Mouse (Mus musculus) activated CD4-positive, CD25-positive, alpha-beta regulatory T cell, adult 4 months (primary cell): ENCODE results near the gene Micall1. TPM values are rescaled to one million over a fixed set of nuclear protein-coding genes. Genes with fewer than 3 reads are reported as not detected.
A peak's percentile ranks its signal among the peaks of the same experiment; 100 is the strongest.

Experiments
- ATAC-seq: one replicate; pipeline ENCODE4 v1.8.0; 2017
- polyA plus RNA-seq, 2 experiments: library from polyadenylated mRNA; unstranded; fragments of 100-300 nt; shearing (Covaris generic); gene quantifications; one replicate each; pipeline ENCODE4 v1.2.1; 2017

The Micall1 gene
- polyA plus RNA-seq, 2 experiments from 2014 or later = 11.1 to 11.3 TPM

DNA sequence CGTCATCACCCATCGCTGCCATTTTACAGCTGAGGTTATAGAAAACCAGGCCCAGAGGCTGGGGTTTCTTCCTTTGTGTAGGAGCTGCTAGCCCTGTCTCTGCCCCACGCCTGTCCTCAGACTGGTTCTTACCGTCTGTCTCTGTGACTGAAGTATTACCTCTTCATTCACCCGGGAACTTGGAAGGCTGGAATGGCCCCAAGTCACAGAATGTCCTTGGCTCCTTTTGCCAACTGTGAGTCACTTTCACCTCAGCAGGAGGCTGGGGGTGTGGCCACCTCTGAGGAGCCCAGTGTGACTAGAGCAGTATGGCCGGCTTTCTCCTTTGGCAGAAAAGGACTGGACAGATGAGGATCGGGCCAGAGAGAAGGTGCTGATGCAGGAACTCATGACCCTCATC is 22.7 kb downstream of the Micall1 start:
- no peak for ATAC-seq

GRCm38 (mm10) chr15:79133191-79133661 is 24.5 kb downstream of the Micall1 start:
- no peak for ATAC-seq

- ATAC-seq = no peak
Measured at GRCm38 (mm10) chr15:79134496-79135270, 26.0 kb downstream of the Micall1 start.

DNA sequence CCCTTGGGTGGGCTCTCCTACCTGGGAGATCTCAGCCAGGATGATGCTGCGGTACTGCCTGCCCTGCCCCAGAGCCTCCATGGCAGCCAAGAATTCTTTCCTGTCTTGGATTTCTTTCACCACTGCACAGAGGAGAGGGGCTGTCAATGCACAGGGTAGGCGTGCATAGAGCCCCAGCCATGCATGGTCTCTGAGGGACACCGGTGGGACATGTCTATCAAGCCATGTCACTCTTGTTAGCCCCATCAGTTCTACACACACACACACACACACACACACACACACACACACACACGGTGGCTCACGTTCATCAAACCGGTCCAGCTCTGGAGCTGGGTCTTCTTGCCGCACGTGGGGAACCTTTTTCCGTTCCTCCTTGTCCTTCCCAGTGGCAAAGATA is 26.6 kb downstream of the Micall1 start:
- no peak for ATAC-seq

- ATAC-seq = no peak
Measured at GRCm38 (mm10) chr15:79135783-79136575, 27.3 kb downstream of the Micall1 start.

DNA sequence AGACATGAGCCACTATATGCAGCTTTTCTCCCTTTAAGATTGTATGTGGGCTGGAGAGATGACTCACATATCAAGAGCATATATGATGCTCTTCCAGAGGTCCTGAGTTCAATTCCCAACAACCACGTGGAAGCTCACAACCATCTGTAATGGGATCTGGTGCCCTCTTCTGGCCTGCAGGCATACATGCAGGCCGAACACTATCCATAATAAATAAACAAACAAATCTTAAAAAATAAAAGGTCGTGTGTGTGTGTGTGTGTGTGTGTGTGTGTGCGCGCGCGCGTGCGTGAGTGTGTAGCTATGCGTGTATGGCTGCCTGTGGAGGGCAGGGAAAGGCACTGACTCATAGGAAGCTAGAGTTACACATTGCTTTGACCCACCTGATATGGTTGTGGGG is 30.9 kb downstream of the Micall1 start:
- no peak for ATAC-seq

- ATAC-seq = peak; percentile 74
Measured at GRCm38 (mm10) chr15:79140866-79141565, 32.3 kb downstream of the Micall1 start, which contains the start of the genes Polr2f and 1700088E04Rik. Gene Polr2f (plus strand): TSS chr15:79141009. Gene 1700088E04Rik (minus strand): TSS chr15:79141253.

DNA sequence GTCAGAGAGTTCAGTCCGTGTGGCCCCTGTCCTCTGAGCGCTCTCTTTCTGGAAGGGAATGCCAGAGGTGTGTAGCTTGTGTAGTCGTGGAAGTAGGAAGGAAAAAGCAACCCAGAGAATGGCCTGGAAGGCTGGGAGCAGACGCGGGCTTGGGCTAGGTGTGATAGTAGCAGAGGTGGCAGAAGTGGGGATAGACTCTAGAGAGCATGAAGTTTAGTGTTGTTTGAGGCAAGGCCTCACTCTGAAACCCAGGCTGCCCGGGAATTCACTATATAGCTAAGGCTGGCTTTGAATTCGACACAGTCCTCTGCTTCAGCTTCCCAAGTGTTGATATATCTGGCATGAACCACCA is 32.8 kb downstream of the Micall1 start:
- no peak for ATAC-seq

DNA sequence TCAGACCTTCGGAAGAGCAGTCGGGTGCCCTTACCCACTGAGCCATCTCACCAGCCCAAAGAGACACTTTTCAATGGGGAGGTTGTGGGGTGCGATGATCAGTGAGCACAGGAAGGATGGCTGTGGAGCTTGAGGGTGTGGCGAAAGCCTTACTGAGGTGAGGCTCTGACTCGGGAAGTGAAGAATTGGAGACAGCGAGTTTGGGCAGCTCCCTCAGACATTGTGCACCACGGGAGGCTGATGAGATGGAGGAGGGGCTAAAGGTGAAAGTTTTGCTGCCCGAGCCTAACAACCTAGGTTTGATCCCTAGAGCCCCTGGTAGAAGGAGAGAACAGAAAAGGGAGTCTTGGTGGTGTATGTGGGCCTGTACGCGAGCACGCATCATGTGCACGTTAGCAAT is 34.6 kb downstream of the Micall1 start:
- no peak for ATAC-seq

DNA sequence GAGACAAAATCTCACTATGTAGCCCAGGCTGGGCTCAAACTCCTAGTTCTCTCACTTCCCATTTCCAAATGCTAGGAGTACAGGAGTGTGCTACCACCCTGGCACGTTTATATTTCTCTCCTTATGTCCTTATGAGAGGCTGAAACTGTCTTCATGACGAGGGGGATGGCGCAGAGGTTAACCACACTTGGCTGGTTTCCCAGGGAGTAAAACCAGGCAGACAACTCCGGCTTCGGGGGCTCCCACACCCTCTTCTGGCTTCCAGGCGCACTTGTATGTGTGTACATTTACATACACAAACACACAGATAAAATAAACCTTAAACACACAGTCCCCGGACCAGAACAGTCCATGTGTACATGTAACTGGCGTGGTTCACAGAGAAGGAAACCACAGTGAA is 35.3 kb downstream of the Micall1 start:
- ATAC-seq = no peak

DNA sequence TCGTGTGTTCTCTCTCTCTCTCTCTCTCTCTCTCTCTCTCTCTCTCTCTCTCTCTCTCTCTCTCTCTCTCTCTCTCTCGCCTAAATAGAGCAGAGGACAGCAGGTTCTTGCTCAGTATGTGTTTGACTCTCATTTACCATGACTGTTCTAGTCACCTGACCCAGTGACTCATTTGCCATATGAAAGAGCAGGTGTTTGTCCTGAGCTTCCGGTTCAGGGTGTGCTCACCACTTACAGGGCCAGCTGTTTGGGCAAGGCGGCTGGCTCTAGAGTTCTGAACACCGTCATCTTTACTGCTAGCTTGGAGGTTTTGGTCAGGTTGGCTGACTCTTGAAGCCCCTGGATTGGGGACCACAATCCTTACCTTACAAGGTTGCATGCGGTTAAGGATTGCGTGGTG is 36.8 kb downstream of the Micall1 start:
- no peak for ATAC-seq

- ATAC-seq = no peak
Measured at GRCm38 (mm10) chr15:79148533-79148932, 39.8 kb downstream of the Micall1 start.

DNA sequence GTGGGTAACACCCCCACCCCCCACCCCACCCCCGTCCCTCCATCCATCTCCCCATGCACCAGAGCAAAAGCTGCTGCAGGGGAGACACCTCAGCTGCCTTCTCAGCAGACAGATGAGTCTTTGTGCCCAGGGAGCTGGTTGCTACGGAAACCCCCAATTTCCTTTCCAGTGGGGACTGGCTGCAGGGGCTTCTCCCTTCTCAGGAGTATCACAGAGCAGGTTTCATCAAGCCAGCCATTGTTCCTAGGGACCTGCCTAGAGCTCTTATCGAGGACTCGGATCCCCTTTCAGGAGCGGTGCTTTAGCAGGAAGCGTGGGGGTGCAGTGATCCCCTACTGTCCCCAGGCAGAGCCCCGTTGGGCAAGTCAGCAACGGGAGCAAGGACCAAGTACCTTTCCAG is 43.2 kb downstream of the Micall1 start:
- no peak for ATAC-seq

DNA sequence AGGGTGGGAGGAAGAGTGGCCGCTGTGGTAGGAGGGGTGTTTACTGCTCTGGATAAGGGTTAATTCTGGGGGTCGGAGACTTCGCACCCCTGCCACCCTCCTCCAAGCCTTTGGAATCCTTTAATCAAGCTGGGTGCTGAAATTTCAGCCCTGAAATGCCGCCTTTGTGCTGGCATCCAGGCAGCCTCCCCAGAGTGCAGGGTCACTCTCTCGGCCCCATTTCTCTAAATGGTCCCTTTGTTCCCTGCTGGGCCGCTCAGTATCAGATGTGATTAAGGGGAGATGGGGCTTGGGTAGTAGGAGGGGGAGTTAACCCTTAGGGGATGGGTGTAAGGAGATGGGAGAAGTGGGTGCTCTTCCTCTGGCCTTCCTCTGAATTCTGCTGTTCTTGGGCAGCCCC is 44.0 kb downstream of the Micall1 start:
- no peak for ATAC-seq

DNA sequence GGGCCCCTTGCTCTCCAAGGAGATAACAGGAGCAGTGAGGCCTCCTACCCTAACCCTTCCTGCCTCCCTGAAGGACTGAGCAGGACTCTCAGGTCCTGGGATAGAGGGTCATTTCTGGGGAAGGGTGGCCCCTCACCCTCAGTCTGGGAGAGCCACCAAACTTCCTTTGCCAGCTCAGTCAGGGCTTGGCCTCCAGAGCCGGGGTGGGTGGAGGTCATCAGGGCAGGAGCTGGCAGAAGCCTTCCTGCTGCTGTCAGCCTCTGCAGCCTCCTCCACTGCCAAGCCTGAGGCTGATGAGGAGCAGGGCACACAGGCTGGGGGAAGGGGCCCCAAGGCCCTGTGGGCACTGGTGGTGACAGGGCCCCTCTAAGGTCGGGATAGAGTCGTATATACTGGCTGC is 46.9 kb downstream of the Micall1 start:
- no peak for ATAC-seq

DNA sequence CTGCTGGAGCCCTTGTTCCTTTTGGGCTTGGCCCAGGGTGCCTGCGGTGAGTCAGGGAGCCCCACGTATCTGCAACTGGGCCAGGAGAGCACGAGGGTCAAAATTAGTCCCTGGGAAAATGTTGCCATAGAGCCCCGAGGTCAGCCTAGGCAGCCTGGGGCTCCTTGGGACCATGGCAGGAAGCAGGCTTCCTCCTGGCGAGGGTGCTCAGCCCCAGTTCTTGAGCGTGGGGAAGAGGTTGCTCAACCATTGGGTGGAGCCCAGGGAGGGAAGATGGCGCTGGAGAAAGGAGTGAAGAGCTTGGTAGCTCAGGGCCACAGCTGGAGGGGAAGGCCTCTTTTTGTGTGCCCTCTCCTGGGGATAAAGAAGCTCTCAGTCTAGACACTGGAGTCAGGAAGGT is 53.6 kb downstream of the Micall1 start:
- no peak for ATAC-seq

- no peak for ATAC-seq
Measured at GRCm38 (mm10) chr15:79162822-79163221, 54.1 kb downstream of the Micall1 start.

GRCm38 (mm10) chr15:79164251-79164650 is 55.6 kb downstream of the Micall1 start:
- ATAC-seq = no peak

- no peak for ATAC-seq
Measured at GRCm38 (mm10) chr15:79165140-79165539, 56.4 kb downstream of the Micall1 start, which contains the start of gene Sox10. Gene Sox10 (minus strand): TSS chr15:79165240.

GRCm38 (mm10) chr15:79166712-79167111 is 58.0 kb downstream of the Micall1 start:
- no peak for ATAC-seq

GRCm38 (mm10) chr15:79176905-79177304 is 68.2 kb downstream of the Micall1 start:
- no peak for ATAC-seq

- ATAC-seq = no peak
Measured at GRCm38 (mm10) chr15:79185213-79185612, 76.5 kb downstream of the Micall1 start.
